Mouse (Mus musculus): Measurements from ENCODE around the gene Nploc4. TPM values are rescaled to one million over a fixed set of nuclear protein-coding genes. Genes with fewer than 3 reads are reported as not detected.
"Not testable (repeated sequence)": the region's sequence is repeated elsewhere in the genome, so short reads cannot be mapped to it uniquely, and the experiment has no call there.

The Nploc4 gene
- polyA plus RNA-seq, 1 experiment from 2014 or later, result 34.8 TPM

GRCm38 (mm10) chr11:120355277-120356039 lies 82.0 kb downstream of the Nploc4 start:
- Histone ChIP-seq H3K27ac (peak overlapping the region; percentile 73), H3K36me3 (no peaks in the 10 kb centered on the region), H3K9ac (no peak overlapping the region), H3K27me3 (no peaks in the 10 kb centered on the region), H3K4me1 (peaks cover 92% of the 10 kb centered on the region), H3K4me3 (replicated peaks) (no peak overlapping the region), H3K4me2 (no peak overlapping the region), H3K9me3 (replicated peaks) (no peaks in the 10 kb centered on the region)
- ATAC-seq (replicated peaks; ENCODE audit: low FRiP score), result no peak
- 42% methylated on average over 5 of the region's 5 CpGs for WGBS

GRCm38 (mm10) chr11:120354304-120355276 lies 82.9 kb downstream of the Nploc4 start:
- Histone ChIP-seq H3K36me3 (no peaks in the 10 kb centered on the region), H3K9me3 (replicated peaks) (no peaks in the 10 kb centered on the region), H3K4me1 (peaks cover 88% of the 10 kb centered on the region), H3K4me2 (no peak overlapping the region), H3K9ac (no peak overlapping the region), H3K4me3 (replicated peaks) (no peak overlapping the region), H3K27ac (peak overlapping the region; percentile 73), H3K27me3 (no peaks in the 10 kb centered on the region)
- WGBS, result 86% methylated on average over 17 of the region's 17 CpGs
- ATAC-seq (replicated peaks; ENCODE audit: low FRiP score), result no peak

- ATAC-seq (replicated peaks; ENCODE audit: low FRiP score), result peak; percentile 10
- peaks cover 85% of the 10 kb centered on the region for H3K4me1 ChIP-seq
- H3K4me2 ChIP-seq, result peak overlapping the region; percentile 41
- 27% methylated on average over 26 of the region's 26 CpGs for WGBS
- H3K36me3 ChIP-seq, result no peaks in the 10 kb centered on the region
- no peaks in the 10 kb centered on the region for H3K9me3 ChIP-seq (replicated peaks)
- H3K9ac ChIP-seq, result no peak overlapping the region
- no peak overlapping the region for H3K4me3 ChIP-seq (replicated peaks)
- H3K27me3 ChIP-seq, result no peaks in the 10 kb centered on the region
- H3K27ac ChIP-seq, result peak overlapping the region; percentile 100
These were observed 83.8 kb downstream of the Nploc4 start for GRCm38 (mm10) chr11:120353500-120354303.

GRCm38 (mm10) chr11:120352571-120353290 lies 84.8 kb downstream of the Nploc4 start:
- ATAC-seq (replicated peaks; ENCODE audit: low FRiP score), result no peak
- Histone ChIP-seq H3K4me1 (peaks cover 76% of the 10 kb centered on the region), H3K4me3 (replicated peaks) (no peak overlapping the region), H3K36me3 (no peaks in the 10 kb centered on the region), H3K9me3 (replicated peaks) (no peaks in the 10 kb centered on the region), H3K4me2 (peak overlapping the region; percentile 10; the same call in 1 of the 2 replicates), H3K9ac (peak overlapping the region; percentile 24; the same call in 1 of the 2 replicates), H3K27me3 (no peaks in the 10 kb centered on the region), H3K27ac (peak overlapping the region; percentile 100)
- 58% methylated on average over 13 of the region's 13 CpGs for WGBS

- H3K9me3 ChIP-seq (replicated peaks); H3K36me3 ChIP-seq; H3K4me2 ChIP-seq; H3K4me3 ChIP-seq (replicated peaks); ATAC-seq (replicated peaks; ENCODE audit: low FRiP score); H3K9ac ChIP-seq; H3K27me3 ChIP-seq: not testable (repeated sequence)
- H3K27ac ChIP-seq, result peak overlapping the region; percentile 100
- WGBS, result 86% methylated on average over 5 of the region's 5 CpGs
- H3K4me1 ChIP-seq, result peaks cover 69% of the 10 kb centered on the region
These were observed 85.5 kb downstream of the Nploc4 start for GRCm38 (mm10) chr11:120352093-120352350.

GRCm38 (mm10) chr11:120351250-120352092 lies 86.0 kb downstream of the Nploc4 start:
- no peak for ATAC-seq (replicated peaks; ENCODE audit: low FRiP score)
- Histone ChIP-seq H3K36me3 (peaks cover 7% of the 10 kb centered on the region), H3K4me3 (replicated peaks) (0 out of 2 replicates have a peak overlapping the region, but pooled peaks have one; percentile 99), H3K27me3 (no peaks in the 10 kb centered on the region), H3K4me1 (peaks cover 68% of the 10 kb centered on the region), H3K9ac (peak overlapping the region; percentile 100; the same call in 1 of the 2 replicates), H3K27ac (peak overlapping the region; percentile 100), H3K9me3 (replicated peaks) (no peaks in the 10 kb centered on the region), H3K4me2 (peak overlapping the region; percentile 83)
- WGBS, result 70% methylated on average over 10 of the region's 10 CpGs

- WGBS, result 10% methylated on average over 11 of the region's 11 CpGs
- peaks cover 9% of the 10 kb centered on the region for H3K36me3 ChIP-seq
- H3K4me1 ChIP-seq, result peaks cover 62% of the 10 kb centered on the region
- H3K9ac ChIP-seq, result peak overlapping the region; percentile 100
- H3K4me2 ChIP-seq, result peak overlapping the region; percentile 83
- H3K4me3 ChIP-seq (replicated peaks), result peak overlapping the region; percentile 99
- H3K9me3 ChIP-seq (replicated peaks), result no peaks in the 10 kb centered on the region
- H3K27ac ChIP-seq, result peak overlapping the region; percentile 100
- H3K27me3 ChIP-seq, result no peaks in the 10 kb centered on the region
- no peak for ATAC-seq (replicated peaks; ENCODE audit: low FRiP score)
These were observed 86.8 kb downstream of the Nploc4 start for GRCm38 (mm10) chr11:120350711-120351110.

GRCm38 (mm10) chr11:120349986-120350702 lies 87.4 kb downstream of the Nploc4 start:
- Histone ChIP-seq H3K4me1 (peaks cover 60% of the 10 kb centered on the region), H3K27ac (peak overlapping the region; percentile 100), H3K4me2 (peak overlapping the region; percentile 83), H3K27me3 (no peaks in the 10 kb centered on the region), H3K36me3 (peaks cover 13% of the 10 kb centered on the region), H3K4me3 (replicated peaks) (peak overlapping the region; percentile 99), H3K9me3 (replicated peaks) (no peaks in the 10 kb centered on the region), H3K9ac (peak overlapping the region; percentile 100)
- 4% methylated on average over 67 of the region's 68 CpGs for WGBS
- ATAC-seq (replicated peaks; ENCODE audit: low FRiP score), result peak; percentile 83

GRCm38 (mm10) chr11:120349371-120349985 lies 88.0 kb downstream of the Nploc4 start:
- Histone ChIP-seq H3K27ac (peak overlapping the region; percentile 100), H3K9ac (peak overlapping the region; percentile 100), H3K27me3 (no peaks in the 10 kb centered on the region), H3K4me2 (peak overlapping the region; percentile 83), H3K4me3 (replicated peaks) (peak overlapping the region; percentile 99), H3K36me3 (peaks cover 19% of the 10 kb centered on the region), H3K4me1 (peaks cover 55% of the 10 kb centered on the region), H3K9me3 (replicated peaks) (no peaks in the 10 kb centered on the region)
- WGBS, result under 1% methylated on average over 16 of the region's 16 CpGs
- ATAC-seq (replicated peaks; ENCODE audit: low FRiP score), result peak; percentile 1; the same call in 1 of the 2 replicates

All from kidney, embryonic 15.5 days (tissue).